In genomic region chr11:119970021-119970851, GRCm38 (mm10) we compare ENCODE assay signal across 9 mouse cellular contexts. TPM values are rescaled to one million over a fixed set of nuclear protein-coding genes. Genes with fewer than 3 reads are reported as not detected.
A peak's percentile ranks its signal among the peaks of the same experiment; 100 is the strongest.
DNase-seq lines count a peak whose midpoint lies in the region; ATAC-seq and TF ChIP-seq lines count a peak whose summit lies in the region.
"Had no signal": no experiment of that assay in that cellular context is flagged by ENCODE, and none has a peak within 500 bp of the region (broad histone marks: within the 10 kb centered on the region; RNA-seq: fewer than 3 reads in every experiment).

No protein-coding gene starts in this region.

- DNase-seq in cerebellum, postnatal 14 days = peak; percentile 82
- DNase-seq in cerebellum, adult 9-10 months = no peak
- DNase-seq in forebrain, embryonic 11.5 days (ENCODE audit: low spot score) = no peak
- DNase-seq in hindbrain, postnatal 0 days (ENCODE audit: low spot score) = peak; percentile 85
- peak; percentile 88 for DNase-seq in midbrain, postnatal 0 days (ENCODE audit: low spot score)
- no peak for DNase-seq in c-Kit-positive CD71-positive TER-119-positive erythroid progenitor cells, embryonic 14.5 days (ENCODE audit: low spot score)
- DNase-seq in lung, postnatal 4 days = no peak

- H3K27ac ChIP-seq in forebrain, embryonic 11.5 days (ENCODE audit: low read depth, low read length) = peak overlapping the region; percentile 25; the same call in 1 of the 2 replicates
- H3K27ac ChIP-seq in hindbrain, postnatal 0 days = peak overlapping the region; percentile 71
- peak overlapping the region; percentile 62 for H3K27ac ChIP-seq in midbrain, postnatal 0 days (ENCODE audit: low read depth, low read length)

- H3K4me2 ChIP-seq in forebrain, embryonic 11.5 days (ENCODE audit: low read depth, low read length, severe bottlenecking) = no peak overlapping the region
- H3K4me2 ChIP-seq in hindbrain, postnatal 0 days (ENCODE audit: low read depth, low read length) = no peak overlapping the region
- H3K4me2 ChIP-seq in midbrain, postnatal 0 days (ENCODE audit: low read depth, low read length, poor library complexity, severe bottlenecking) = no peak overlapping the region
- H3K4me2 ChIP-seq: heart, embryonic 11.5 days had no signal

- TF ChIP-seq CTCF in hindbrain, postnatal 0 days (IDR thresholded peaks at IDR 0.05; ENCODE audit: low read depth) = no peak
- no peak for TF ChIP-seq CTCF in midbrain, postnatal 0 days (IDR thresholded peaks at IDR 0.05)

- no peak overlapping the region for H3K4me3 ChIP-seq in forebrain, embryonic 11.5 days (ENCODE audit: low read depth, low read length)
- no peak overlapping the region for H3K4me3 ChIP-seq in hindbrain, postnatal 0 days (ENCODE audit: low read length)
- H3K4me3 ChIP-seq in midbrain, postnatal 0 days (ENCODE audit: low read depth, low read length) = no peak overlapping the region

- no peak overlapping the region for H3K9ac ChIP-seq in forebrain, embryonic 11.5 days (ENCODE audit: low read length)
- H3K9ac ChIP-seq in hindbrain, postnatal 0 days (replicated peaks; ENCODE audit: low read length) = no peak overlapping the region
- no peak overlapping the region for H3K9ac ChIP-seq in midbrain, postnatal 0 days (replicated peaks; ENCODE audit: low read length, poor library complexity, severe bottlenecking)

- 47% methylated on average over 12 of the region's 12 CpGs for WGBS in forebrain, embryonic 11.5 days
- 20% methylated on average over 12 of the region's 12 CpGs for WGBS in hindbrain, postnatal 0 days
- 19% methylated on average over 12 of the region's 12 CpGs for WGBS in midbrain, postnatal 0 days

- ATAC-seq in forebrain, embryonic 11.5 days (replicated peaks; ENCODE audit: low FRiP score) = 0 out of 2 replicates have a peak, but pooled peaks have one; percentile 15
- ATAC-seq in hindbrain, postnatal 0 days = peak; percentile 71
- peak; percentile 57; the same call in 1 of the 2 replicates for ATAC-seq in midbrain, postnatal 0 days (ENCODE audit: low FRiP score)
- ATAC-seq in megakaryocyte-erythroid progenitor cell, adult 5-6 weeks (replicated peaks; ENCODE audit: low FRiP score, low TSS enrichment, poor library complexity, severe bottlenecking) = no peak

- no peaks in the 10 kb centered on the region for H3K36me3 ChIP-seq in forebrain, embryonic 11.5 days (ENCODE audit: control insufficient read depth, insufficient read depth, low read length)
- H3K36me3 ChIP-seq in hindbrain, postnatal 0 days (ENCODE audit: insufficient read depth, low read length) = 0 out of 2 replicates have a peak, but pooled peaks cover 4% of the 10 kb centered on the region
- no peaks in the 10 kb centered on the region for H3K36me3 ChIP-seq in midbrain, postnatal 0 days (ENCODE audit: insufficient read depth, low read length)

- no peaks in the 10 kb centered on the region for H3K27me3 ChIP-seq in forebrain, embryonic 11.5 days (ENCODE audit: control insufficient read depth, insufficient read depth, low read length)
- no peaks in the 10 kb centered on the region for H3K27me3 ChIP-seq in hindbrain, postnatal 0 days (ENCODE audit: insufficient read depth, low read length)
- H3K27me3 ChIP-seq in midbrain, postnatal 0 days (ENCODE audit: insufficient read depth, low read length) = no peaks in the 10 kb centered on the region

- H3K9me3 ChIP-seq in forebrain, embryonic 11.5 days (ENCODE audit: control insufficient read depth, low read length) = no peaks in the 10 kb centered on the region
- H3K9me3 ChIP-seq in hindbrain, postnatal 0 days (ENCODE audit: low read length) = no peaks in the 10 kb centered on the region
- no peaks in the 10 kb centered on the region for H3K9me3 ChIP-seq in midbrain, postnatal 0 days (ENCODE audit: low read length)

- H3K4me1 ChIP-seq in forebrain, embryonic 11.5 days (replicated peaks; ENCODE audit: control insufficient read depth, insufficient read depth, low read length) = peaks cover 10% of the 10 kb centered on the region; the same call in 1 of the 2 replicates
- H3K4me1 ChIP-seq in hindbrain, postnatal 0 days (ENCODE audit: insufficient read depth, low read length) = peaks cover 22% of the 10 kb centered on the region
- peaks cover 18% of the 10 kb centered on the region for H3K4me1 ChIP-seq in midbrain, postnatal 0 days (ENCODE audit: insufficient read depth, low read length)

RNA-seq across cellular contexts. Expression of gene Baiap2, which starts 27.7 kb away (rescaled TPM):
- polyA plus RNA-seq in forebrain, embryonic 11.5 days (2014; fragmentation: Nextera tagmentation; extraction: Ambion mirVana) = 10.4 and 12.1 TPM in 2 replicates
- total RNA-seq in hindbrain, postnatal 0 days (2014; rRNA removed) = 45.9 and 62.4 TPM in 2 replicates
- polyA plus RNA-seq in hindbrain, postnatal 0 days (2015; fragmentation: Nextera tagmentation; extraction: Ambion mirVana) = 30.8 and 31.5 TPM in 2 replicates
- total RNA-seq in midbrain, postnatal 0 days (2014; rRNA removed) = 23.8 and 32.7 TPM in 2 replicates
- polyA plus RNA-seq in midbrain, postnatal 0 days (2015; fragmentation: Nextera tagmentation; extraction: Ambion mirVana) = 18.0 TPM in 2 replicates
- total RNA-seq in megakaryocyte-erythroid progenitor cell, adult 5-6 weeks (2014; fragmentation: Nextera tagmentation) = 1.0 and 2.3 TPM in 2 replicates
- total RNA-seq in megakaryocyte-erythroid progenitor cell, adult 5-6 weeks (2017) = 1.5 and 17.7 TPM in 2 replicates

RNA-seq across cellular contexts. Expression of gene Chmp6, which starts 57.0 kb away (rescaled TPM):
- 104 and 107 TPM in 2 replicates for polyA plus RNA-seq in forebrain, embryonic 11.5 days (2014; fragmentation: Nextera tagmentation; extraction: Ambion mirVana)
- total RNA-seq in hindbrain, postnatal 0 days (2014; rRNA removed) = 102 and 117 TPM in 2 replicates
- 115 and 118 TPM in 2 replicates for polyA plus RNA-seq in hindbrain, postnatal 0 days (2015; fragmentation: Nextera tagmentation; extraction: Ambion mirVana)
- 79.5 and 101 TPM in 2 replicates for total RNA-seq in midbrain, postnatal 0 days (2014; rRNA removed)
- 121 and 129 TPM in 2 replicates for polyA plus RNA-seq in midbrain, postnatal 0 days (2015; fragmentation: Nextera tagmentation; extraction: Ambion mirVana)
- 13.6 and 25.2 TPM in 2 replicates for total RNA-seq in megakaryocyte-erythroid progenitor cell, adult 5-6 weeks (2014; fragmentation: Nextera tagmentation)
- total RNA-seq in megakaryocyte-erythroid progenitor cell, adult 5-6 weeks (2017) = 17.7 and 92.3 TPM in 2 replicates

Comparison
In these comparisons a context has a peak if more than half of its experiments do, and no peak if none do; other contexts are left out.
1. DNase-seq: peak in cerebellum, postnatal 14 days (2 of 2), hindbrain, postnatal 0 days (single experiment) and midbrain, postnatal 0 days (single experiment); none in cerebellum, adult 9-10 months (single experiment), forebrain, embryonic 11.5 days (single experiment), c-Kit-positive CD71-positive TER-119-positive erythroid progenitor cells, embryonic 14.5 days (single experiment) and lung, postnatal 4 days (0 of 2).
2. Peak in every context shown above with its lines, with median percentiles within 50 percentile points of each other: H3K27ac ChIP-seq.